Mouse (Mus musculus) lung, postnatal 0 days (tissue): ENCODE results near the gene Ajm1.

ENCODE experiments used
- CTCF ChIP-seq: IDR thresholded peaks from 2 replicates; pipeline ENCODE4 v1.5.1; 2016; ENCODE audit warnings: antibody characterized with exemption, mild to moderate bottlenecking
- EP300 ChIP-seq: IDR thresholded peaks from 2 replicates; pipeline ENCODE4 v1.6.1; 2016; ENCODE audit warnings: antibody characterized with exemption, mild to moderate bottlenecking, control low read depth

DNA sequence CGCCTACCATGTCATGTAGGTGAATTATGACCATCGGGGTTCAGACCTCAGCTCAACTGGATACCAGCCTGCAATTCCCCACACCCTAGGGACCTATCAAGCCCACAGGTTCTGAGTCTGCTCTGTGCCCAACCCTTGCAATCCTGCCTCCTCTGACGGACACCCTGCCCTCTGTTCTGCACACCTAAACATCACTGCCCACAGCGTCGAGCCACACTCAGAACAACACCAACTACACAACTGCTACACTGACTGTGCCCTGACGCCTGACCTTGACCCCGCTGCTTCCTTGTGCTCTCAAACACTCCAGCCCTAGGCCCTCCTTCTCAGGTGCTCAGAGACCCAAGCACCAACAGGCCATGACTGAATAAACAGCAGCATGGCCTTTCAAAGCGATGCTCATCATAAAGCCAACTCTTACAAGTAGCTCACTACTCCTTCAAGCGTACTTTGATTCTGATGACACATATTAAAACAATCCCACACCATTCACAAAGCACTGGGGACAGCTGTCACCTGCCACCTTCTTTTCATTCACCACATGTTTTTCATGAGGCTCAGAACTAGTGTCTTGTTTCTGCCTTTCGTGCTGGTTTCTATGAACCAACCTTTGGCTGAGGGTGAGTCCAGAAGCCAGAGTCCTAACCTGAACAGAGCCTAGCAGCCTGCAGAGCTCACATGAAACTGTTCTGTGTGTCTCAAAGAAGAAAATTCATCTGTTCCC lies 39.8 kb downstream of the Ajm1 start:
- TF ChIP-seq CTCF (no peak), EP300 (no peak)
